Mouse (Mus musculus) gastrocnemius, postnatal 14 days (tissue): ENCODE data around the gene Polq. TPM values are rescaled to one million over a fixed set of nuclear protein-coding genes. Genes with fewer than 3 reads are reported as not detected.

Source experiments
- DNase-seq: peaks from one replicate; pipeline ENCODE4 v3.0.0; 2021; ENCODE audit warnings: mixed read lengths
- intact Hi-C: fragments of 180-260 bp; cut with DNase I; formaldehyde crosslinking; loops from one replicate; pipeline ENCODE4 v1.15.1; 2025; ENCODE audit warnings: low total_unique reads
- long read RNA-seq, 2 experiments: library from polyadenylated mRNA; stranded (forward); transcript quantifications; one replicate each; pipeline ENCODE4 v2.0.0; 2021
- total RNA-seq, 2 experiments: library from RNA; stranded (reverse); gene quantifications; 2 replicates each; pipeline ENCODE4 v1.2.3; 2021

The Polq gene
- under 1 TPM; 0.39 to 0.44 TPM for total RNA-seq
- long read RNA-seq, experiment 1, result 0 reads
- long read RNA-seq, experiment 2, result 0 reads

- DNase-seq, result peak; percentile 94
- intact Hi-C loops, result loop anchor here (10.0 kb wide), 1 partner anchor 536 kb away; no protein-coding TSS in a partner anchor
These were observed at the start of gene Polq for GRCm38 (mm10) chr16:37011061-37011921. Gene Polq, plus strand, starts transcription at chr16:37011786.

GRCm38 (mm10) chr16:36963415-36963814 lies 48.2 kb upstream of the Polq start:
- DNase-seq, result no peak
- intact Hi-C loops, result no loop called here

- no peak for DNase-seq
- intact Hi-C loops, result no loop called here
These were observed 32.5 kb upstream of the Polq start for GRCm38 (mm10) chr16:36979127-36979526.

DNA sequence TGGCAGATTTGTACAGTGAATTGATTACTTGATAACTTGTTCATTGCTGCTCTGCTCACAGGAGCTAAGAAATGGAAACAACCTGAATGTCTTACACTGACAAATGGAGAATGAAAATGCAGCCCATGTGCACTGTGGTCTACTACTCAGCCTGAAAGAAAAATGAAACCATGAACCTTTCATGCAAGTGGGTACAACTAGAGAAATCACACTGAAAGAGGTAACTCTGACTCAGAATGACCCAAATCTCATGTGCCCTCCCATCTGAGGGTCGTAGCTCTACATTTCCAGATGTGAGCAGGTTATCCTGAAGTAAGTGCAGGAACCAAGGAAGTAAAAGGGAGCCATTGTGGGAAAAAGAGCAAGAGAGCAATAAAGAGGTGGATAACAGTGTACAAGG lies 27.8 kb upstream of the Polq start:
- no peak for DNase-seq
- intact Hi-C loops, result no loop called here

DNA sequence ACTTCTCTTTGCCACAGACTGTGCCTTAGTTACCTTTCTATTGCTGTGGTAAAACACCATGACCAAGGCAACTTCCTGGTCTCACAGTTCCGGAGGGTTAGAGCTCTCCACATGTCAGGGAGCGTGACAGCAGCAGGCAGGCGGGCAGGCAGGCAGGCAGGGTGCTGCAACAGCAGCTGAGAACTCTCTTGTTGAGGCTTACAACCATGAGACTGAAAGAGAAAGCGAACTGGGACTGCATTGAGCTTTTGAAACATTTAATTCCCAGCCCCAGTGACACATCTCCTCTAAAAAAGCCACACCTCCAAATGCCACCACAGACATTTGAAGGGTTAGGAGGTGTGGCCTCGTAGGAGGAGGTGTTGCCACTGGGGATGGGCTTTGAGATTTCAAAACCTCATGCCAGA lies 25.9 kb upstream of the Polq start:
- no peak for DNase-seq
- intact Hi-C loops, result no loop called here

- no peak for DNase-seq
- intact Hi-C loops, result no loop called here
These were observed 24.2 kb upstream of the Polq start for GRCm38 (mm10) chr16:36987399-36987798.

- DNase-seq, result no peak
- intact Hi-C loops, result no loop called here
These were observed 23.5 kb upstream of the Polq start for GRCm38 (mm10) chr16:36988066-36988465.

GRCm38 (mm10) chr16:36989493-36989892 lies 22.1 kb upstream of the Polq start:
- intact Hi-C loops, result no loop called here
- DNase-seq, result peak; percentile 11

DNA sequence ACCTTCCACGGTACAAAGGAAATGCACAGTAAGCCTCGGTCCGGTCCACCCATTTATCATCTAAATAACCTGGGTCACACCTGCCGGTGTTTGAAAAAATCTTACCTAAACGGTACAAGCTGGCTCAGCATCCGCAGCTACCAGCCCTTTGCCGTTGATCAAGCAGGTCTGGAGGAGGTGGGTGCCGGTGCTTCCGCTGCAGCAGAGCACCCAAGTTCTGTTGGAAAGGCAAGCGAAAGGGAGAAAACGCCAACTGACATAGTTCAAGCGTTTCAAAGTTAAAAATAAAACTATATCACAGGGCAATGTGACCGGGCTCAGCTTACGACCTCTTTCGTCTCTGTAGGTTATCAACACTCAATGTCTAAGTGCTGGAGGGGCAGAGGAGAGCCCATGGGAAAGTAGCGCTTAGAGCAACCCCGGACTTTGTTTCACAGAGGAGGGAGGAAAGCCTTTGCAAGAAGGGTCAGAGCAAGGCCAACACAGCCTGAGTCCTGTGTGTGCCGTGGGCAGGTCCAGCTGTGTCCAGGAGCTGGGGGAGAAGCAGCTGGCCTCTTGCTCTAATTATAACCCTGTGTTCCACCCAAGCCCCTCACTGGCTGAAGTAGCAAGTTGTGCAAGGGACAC lies 21.5 kb upstream of the Polq start, which contains the start of gene Fbxo40:
Fbxo40 (minus strand) TSS at position 469 of the 627 bp plus-strand sequence.
- peak; percentile 42 for DNase-seq
- intact Hi-C loops, result no loop called here

DNA sequence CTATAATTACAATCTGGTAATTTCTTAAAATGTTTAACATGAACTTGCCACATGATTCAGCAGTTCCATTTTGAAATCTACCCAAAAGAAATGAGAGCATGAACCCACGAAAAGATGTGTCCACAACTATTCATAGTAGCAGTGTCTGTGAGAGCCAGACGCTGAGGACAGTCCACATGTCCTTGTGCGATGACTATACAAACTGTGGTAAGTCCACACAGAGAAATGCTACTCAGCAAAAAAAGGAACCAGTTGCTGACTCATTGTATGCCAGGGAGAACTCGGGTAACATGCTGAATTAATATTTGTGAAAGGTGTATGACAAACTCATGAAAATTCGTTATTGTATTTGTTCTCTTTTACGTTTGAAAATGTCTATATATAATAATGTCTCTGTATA lies 13.9 kb upstream of the Polq start:
- no peak for DNase-seq
- intact Hi-C loops, result loop anchor here (5.0 kb wide), 1 partner anchor 200 kb away; no protein-coding TSS in a partner anchor

DNA sequence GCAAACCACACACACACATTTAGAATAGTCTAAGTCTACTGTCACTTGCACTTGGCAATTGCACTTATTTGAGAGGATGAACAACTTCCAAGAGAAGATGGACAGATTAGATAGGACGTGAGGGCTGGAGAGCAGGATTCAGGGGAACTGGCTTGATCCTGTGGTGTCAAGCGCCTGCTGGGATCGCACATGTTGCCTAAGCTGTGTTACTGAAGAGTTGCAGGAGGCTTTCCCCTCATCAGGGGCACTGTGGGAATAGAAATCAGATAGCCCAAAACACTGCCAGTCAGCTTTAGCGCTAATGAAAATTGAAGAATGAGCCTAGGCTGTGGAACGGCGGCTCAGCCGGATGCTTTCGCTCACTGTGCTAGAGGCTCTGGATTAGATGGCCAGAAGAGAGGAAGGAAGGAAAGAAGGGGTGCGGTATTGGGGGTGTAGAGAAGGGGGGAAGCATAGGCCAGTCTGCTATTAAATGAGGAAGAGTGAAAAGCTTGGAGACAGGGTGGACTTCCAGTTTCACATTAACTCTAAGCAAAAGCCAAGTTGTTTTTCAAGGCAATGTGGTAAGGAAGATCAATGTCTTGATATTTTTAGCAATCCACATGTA lies 12.1 kb upstream of the Polq start:
- intact Hi-C loops, result loop anchor here (5.0 kb wide), 1 partner anchor 202 kb away; no protein-coding TSS in a partner anchor
- no peak for DNase-seq

- intact Hi-C loops, result no loop called here
These were observed 2.3 kb upstream of the Polq start for GRCm38 (mm10) chr16:37009262-37009661.

DNA sequence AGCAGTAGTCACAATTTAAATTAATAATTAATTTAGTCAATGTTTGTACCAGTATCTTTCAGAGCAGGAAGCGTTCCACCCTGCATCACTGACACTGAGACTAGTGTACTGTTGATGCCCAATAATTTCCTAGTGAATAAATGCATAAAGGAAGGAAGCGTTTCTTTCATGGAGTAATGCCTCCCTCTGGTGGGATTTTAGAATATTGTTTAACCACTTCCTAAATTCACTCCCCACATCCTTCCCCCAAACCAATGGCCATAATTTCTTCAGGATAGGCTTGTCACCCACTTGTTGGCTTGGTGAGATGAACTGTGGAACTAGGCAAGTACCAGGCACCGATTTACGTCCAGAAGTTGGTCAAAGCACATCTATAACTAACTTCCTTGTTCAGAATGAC lies 1.2 kb upstream of the Polq start:
- no peak for DNase-seq
- intact Hi-C loops, result loop anchor here (10.0 kb wide), 1 partner anchor 536 kb away; no protein-coding TSS in a partner anchor

More at GRCm38 (mm10) chr16:37009262-37009661, 2.3 kb upstream of the Polq start:
- no peak for DNase-seq

- intact Hi-C loops, result loop anchor here (10.0 kb wide), 1 partner anchor 537 kb away; no protein-coding TSS in a partner anchor
- no peak for DNase-seq
These were observed 320 bp downstream of the Polq start for GRCm38 (mm10) chr16:37011922-37012289.

DNA sequence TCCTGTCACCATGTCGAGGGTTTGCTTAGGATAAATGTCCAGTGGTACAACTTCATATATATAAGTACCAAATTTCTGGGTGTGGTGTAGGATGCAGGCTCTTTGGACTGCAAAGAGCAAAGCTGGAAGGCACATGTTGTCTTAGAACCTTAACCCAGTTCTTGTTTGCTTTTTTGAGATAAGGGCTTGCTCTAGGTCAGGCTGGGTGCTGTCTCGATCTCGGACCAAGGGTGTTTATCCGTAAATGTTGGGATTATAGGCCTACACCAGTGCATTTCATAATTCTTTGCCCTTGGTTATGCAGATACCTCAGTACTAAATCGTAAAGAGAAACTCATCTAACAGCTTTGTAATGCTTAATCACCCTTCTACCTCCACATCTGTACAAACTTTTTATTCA lies 750 bp downstream of the Polq start:
- DNase-seq, result no peak
- intact Hi-C loops, result loop anchor here (10.0 kb wide), 1 partner anchor 538 kb away; no protein-coding TSS in a partner anchor

GRCm38 (mm10) chr16:37027581-37027980 lies 16.0 kb downstream of the Polq start:
- DNase-seq, result no peak

GRCm38 (mm10) chr16:37031996-37032395 lies 20.4 kb downstream of the Polq start:
- intact Hi-C loops, result no loop called here

More at GRCm38 (mm10) chr16:37027581-37027980, 16.0 kb downstream of the Polq start:
- intact Hi-C loops, result no loop called here

GRCm38 (mm10) chr16:37034751-37035150 lies 23.2 kb downstream of the Polq start:
- intact Hi-C loops, result no loop called here
- no peak for DNase-seq

More at GRCm38 (mm10) chr16:37031996-37032395, 20.4 kb downstream of the Polq start:
- DNase-seq, result no peak

DNA sequence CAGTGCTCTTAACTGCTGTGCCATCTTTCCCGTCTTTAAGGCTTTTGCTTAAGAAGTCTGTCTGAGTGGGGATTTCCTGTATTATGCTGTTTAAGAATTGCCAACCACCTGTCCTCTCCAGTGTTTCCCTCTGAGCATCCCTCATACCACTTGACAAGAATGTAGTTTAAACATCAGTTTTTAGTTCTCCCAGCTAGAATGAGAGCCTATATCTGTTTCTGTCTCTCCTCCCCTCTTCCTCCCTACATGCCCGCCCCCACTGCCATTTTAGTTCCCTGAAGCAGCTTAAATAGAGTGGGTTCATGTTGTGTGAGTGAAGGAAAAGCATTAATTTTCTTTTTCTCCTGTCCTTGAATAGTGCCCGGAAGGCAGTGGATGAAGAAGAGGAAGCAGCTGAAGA lies 48.0 kb downstream of the Polq start:
- intact Hi-C loops, result no loop called here
- DNase-seq, result no peak

DNA sequence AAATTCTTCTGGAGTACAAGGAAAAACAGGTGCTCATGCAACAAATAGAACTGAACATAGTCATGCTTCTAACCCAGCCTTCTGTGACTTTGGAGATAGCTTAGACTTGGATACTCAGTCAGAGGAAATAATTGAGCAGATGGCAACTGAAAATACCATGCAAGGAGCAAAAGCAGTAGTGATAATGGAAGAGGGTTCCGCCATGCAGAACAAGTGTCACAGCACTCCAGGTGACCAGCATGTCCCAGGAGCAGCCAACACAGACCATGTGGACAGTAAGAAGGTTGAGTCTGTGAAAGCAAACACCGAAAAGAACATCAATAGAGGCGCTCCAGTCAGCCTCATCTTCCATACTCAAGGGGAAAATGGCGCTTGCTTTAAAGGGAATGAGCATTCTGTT lies 49.7 kb downstream of the Polq start:
- intact Hi-C loops, result no loop called here
- DNase-seq, result no peak
